Mouse (Mus musculus): Measurements from ENCODE around the gene Chn1. TPM values are rescaled to one million over a fixed set of nuclear protein-coding genes. Genes with fewer than 3 reads are reported as not detected.

Chn1 gene
- total and polyA plus RNA-seq, 3 experiments, result 4.2 to 17.0 (median 9.9) TPM

- in situ Hi-C loops (cut with MboI; ENCODE audit: low pct_ligation_motif_present, low pct_unique_long_range_greater_than_20kb, low sequenced_read_pairs) (no loop called here), dilution Hi-C loops (cut with MboI; ENCODE audit: extremely low pct_ligation_motif_present, extremely low pct_unique_long_range_greater_than_20kb, low sequenced_read_pairs) (no loop called here)
- Histone ChIP-seq H3K4me1 (ENCODE audit: control insufficient read depth in 1 of 2, insufficient read depth in 2 of 2) (peaks cover 0 to 45% of the 10 kb centered on the region in 2 experiments; a peak in 2 of 4 replicates), H3K9ac (ENCODE audit: insufficient read depth, low read depth) (no peak overlapping the region), H3K4me2 (ENCODE audit: insufficient read depth, low read depth, poor library complexity, severe bottlenecking) (no peak overlapping the region), H3K9me3 (replicated peaks; ENCODE audit: low read length) (no peaks in the 10 kb centered on the region), H3K4me3 (replicated peaks in 1 of 3; ENCODE audit: low read depth in 2 of 3, low read length in 2 of 3, poor library complexity in 1 of 3) (no peak overlapping the region), H3K27ac (ENCODE audit: insufficient read depth, low read depth) (no peak overlapping the region), H3K27me3 (replicated peaks) (no peaks in the 10 kb centered on the region), H3K79me2 (replicated peaks; ENCODE audit: control insufficient read depth, extremely low read depth, insufficient read depth, poor library complexity, severe bottlenecking) (no peaks in the 10 kb centered on the region), H3K36me3 (replicated peaks in 1 of 2; ENCODE audit: control insufficient read depth in 1 of 2, insufficient read depth in 1 of 2, low read length in 1 of 2) (no peaks in the 10 kb centered on the region)
- DNase-seq (ENCODE audit: extremely low read depth), result no peak
- no peak for TF ChIP-seq TBP (conservative IDR thresholded peaks at IDR 0.05; ENCODE audit: low read depth, low read length)
- TF ChIP-seq CHD1 (IDR thresholded peaks at IDR 0.05; ENCODE audit: low read depth, low read length), result no peak
- no peak for TF ChIP-seq USF1 (IDR thresholded peaks at IDR 0.05; ENCODE audit: low read depth, low read length)
- no peak for TF ChIP-seq POLR2AphosphoS2 (IDR thresholded peaks at IDR 0.05; ENCODE audit: low read depth, low read length)
- TF ChIP-seq TCF12 (IDR thresholded peaks at IDR 0.05; ENCODE audit: low read depth, low read length), result no peak
- TF ChIP-seq ZNF384 (IDR thresholded peaks at IDR 0.05; ENCODE audit: low read depth, low read length), result no peak
- no peak for TF ChIP-seq EP300 (IDR thresholded peaks at IDR 0.05; ENCODE audit: low read length)
- TF ChIP-seq USF2 (conservative IDR thresholded peaks at IDR 0.05; ENCODE audit: low read depth, low read length), result no peak
- TF ChIP-seq SMC3 (IDR thresholded peaks at IDR 0.05; ENCODE audit: low read depth, low read length), result no peak
- TF ChIP-seq HCFC1 (IDR thresholded peaks at IDR 0.05; ENCODE audit: low read depth, low read length), result no peak
- no peak for TF ChIP-seq ZMIZ1 (IDR thresholded peaks at IDR 0.05; ENCODE audit: low read depth, low read length)
- TF ChIP-seq MAFK (IDR thresholded peaks at IDR 0.05; ENCODE audit: insufficient replicate concordance, low read length), result no peak
- no peak for TF ChIP-seq MXI1 (IDR thresholded peaks at IDR 0.05; ENCODE audit: low read depth, low read length)
- TF ChIP-seq BHLHE40 (IDR thresholded peaks at IDR 0.05; ENCODE audit: low read depth, low read length), result no peak
- TF ChIP-seq NRF1 (IDR thresholded peaks at IDR 0.05; ENCODE audit: low read depth, low read length), result no peak
These were observed 119.5 kb downstream of the Chn1 start for GRCm38 (mm10) chr2:73655663-73656062.

- Histone ChIP-seq H3K4me2 (ENCODE audit: insufficient read depth, low read depth, poor library complexity, severe bottlenecking) (no peak overlapping the region), H3K4me3 (replicated peaks in 1 of 3; ENCODE audit: low read depth in 2 of 3, low read length in 2 of 3, poor library complexity in 1 of 3) (no peak overlapping the region), H3K27me3 (replicated peaks) (no peaks in the 10 kb centered on the region), H3K9me3 (replicated peaks; ENCODE audit: low read length) (no peaks in the 10 kb centered on the region), H3K79me2 (replicated peaks; ENCODE audit: control insufficient read depth, extremely low read depth, insufficient read depth, poor library complexity, severe bottlenecking) (no peaks in the 10 kb centered on the region), H3K9ac (ENCODE audit: insufficient read depth, low read depth) (no peak overlapping the region), H3K36me3 (replicated peaks in 1 of 2; ENCODE audit: control insufficient read depth in 1 of 2, insufficient read depth in 1 of 2, low read length in 1 of 2) (no peaks in the 10 kb centered on the region), H3K4me1 (ENCODE audit: control insufficient read depth in 1 of 2, insufficient read depth in 2 of 2) (peaks cover 0 to 41% of the 10 kb centered on the region in 2 experiments; a peak in 2 of 4 replicates), H3K27ac (ENCODE audit: insufficient read depth, low read depth) (no peak overlapping the region)
- in situ Hi-C loops (cut with MboI; ENCODE audit: low pct_ligation_motif_present, low pct_unique_long_range_greater_than_20kb, low sequenced_read_pairs) (no loop called here), dilution Hi-C loops (cut with MboI; ENCODE audit: extremely low pct_ligation_motif_present, extremely low pct_unique_long_range_greater_than_20kb, low sequenced_read_pairs) (no loop called here)
- DNase-seq (ENCODE audit: extremely low read depth), result no peak
- TF ChIP-seq USF1 (IDR thresholded peaks at IDR 0.05; ENCODE audit: low read depth, low read length) (no peak), IRF4 (IDR thresholded peaks at IDR 0.05; ENCODE audit: low read depth, low read length) (no peak), RCOR1 (conservative IDR thresholded peaks at IDR 0.05; ENCODE audit: low read depth, low read length) (no peak), SIN3A (IDR thresholded peaks at IDR 0.05; ENCODE audit: low read length) (no peak)
These were observed 120.3 kb downstream of the Chn1 start for GRCm38 (mm10) chr2:73654892-73655243.
